Mouse (Mus musculus) mouse embryonic stem cell (cell line): ENCODE results near the gene Zbtb7a.

Experiments used
- in situ Hi-C, 2 experiments: fragments of 300-500 bp; cut with MboI; formaldehyde crosslinking; loops; 1 replicate in 1 of 2; 3 replicates in 1 of 2; pipeline ENCODE4 v1.14.3; 2019 to 2020; ENCODE audit warnings: low sequenced_read_pairs in 2 of 2, low pct_unique_long_range_greater_than_20kb in 1 of 2, mixed read lengths in 1 of 2; ENCODE audit not compliant: unreplicated experiment in 1 of 2

Gene Zbtb7a

GRCm38 (mm10) chr10:81197305-81197704, 62.3 kb downstream of the Zbtb7a start:
- in situ Hi-C loops, result no loop called here

GRCm38 (mm10) chr10:81198230-81198629, 63.2 kb downstream of the Zbtb7a start:
- in situ Hi-C loops, result no loop called here

GRCm38 (mm10) chr10:81198990-81199389, 64.0 kb downstream of the Zbtb7a start:
- in situ Hi-C loops, result no loop called here

GRCm38 (mm10) chr10:81200141-81200540, 65.1 kb downstream of the Zbtb7a start:
- in situ Hi-C loops, result loop anchor here (10.0 kb wide), 2 partner anchors 145 to 335 kb away; partner anchors contain the start of gene Gipc3 (in 1 of the 2)

- in situ Hi-C loops, result loop anchor here (10.0 kb wide), 2 partner anchors 144 to 334 kb away; partner anchors contain the start of gene Gipc3 (in 1 of the 2)
These were observed 65.7 kb downstream of the Zbtb7a start for GRCm38 (mm10) chr10:81200605-81201287.

GRCm38 (mm10) chr10:81201807-81202758, 67.1 kb downstream of the Zbtb7a start, which contains the start of gene Nmrk2:
TSS of gene Nmrk2 (minus strand) at chr10:81202051.
- in situ Hi-C loops, result loop anchor here (10.0 kb wide), 2 partner anchors 143 to 333 kb away; partner anchors contain the start of gene Gipc3 (in 1 of the 2)
